Mouse (Mus musculus) intestine, postnatal 0 days (tissue): ENCODE data around the gene Gcg. TPM values are rescaled to one million over a fixed set of nuclear protein-coding genes. Genes with fewer than 3 reads are reported as not detected.

Experiments used
- ATAC-seq: fragments of 200-750 bp; cut with Nextera tagmentation; 2 replicates; pipeline ENCODE4 v1.8.0; 2017; ENCODE audit warnings: mild to moderate bottlenecking, moderate TSS enrichment, moderate library complexity
- H3K27ac ChIP-seq: fragments of 300-500 bp; sonication (generic); 2 replicates; pipeline ENCODE4 v1.5.1; 2014; ENCODE audit warnings: mild to moderate bottlenecking, low read depth, low read length, moderate library complexity
- H3K27me3 ChIP-seq: fragments of 300-500 bp; sonication (generic); replicated peaks from 2 replicates; pipeline ENCODE4 v1.6.1; 2014; ENCODE audit warnings: low read length, mixed read lengths; ENCODE audit not compliant: control insufficient read depth, insufficient read depth
- H3K36me3 ChIP-seq: fragments of 300-500 bp; sonication (generic); 2 replicates; pipeline ENCODE4 v1.6.1; 2014; ENCODE audit warnings: mild to moderate bottlenecking, moderate library complexity; ENCODE audit not compliant: control insufficient read depth, insufficient read depth
- H3K4me1 ChIP-seq: fragments of 300-500 bp; sonication (generic); replicated peaks from 2 replicates; pipeline ENCODE4 v1.6.1; 2014; ENCODE audit warnings: antibody characterized with exemption, low read length, mixed read lengths; ENCODE audit not compliant: control insufficient read depth, insufficient read depth
- H3K4me2 ChIP-seq: fragments of 300-500 bp; sonication (generic); replicated peaks from 2 replicates; pipeline ENCODE4 v1.6.1; 2014; ENCODE audit warnings: low read depth, mild to moderate bottlenecking, moderate library complexity
- H3K4me3 ChIP-seq: fragments of 300-500 bp; sonication (generic); 2 replicates; pipeline ENCODE4 v1.5.1; 2014; ENCODE audit warnings: low read depth, low read length
- H3K9ac ChIP-seq: fragments of 300-500 bp; sonication (generic); 2 replicates; pipeline ENCODE4 v1.6.1; 2014; ENCODE audit warnings: mild to moderate bottlenecking, low read depth, low read length
- H3K9me3 ChIP-seq: fragments of 300-500 bp; sonication (generic); 2 replicates; pipeline ENCODE4 v1.6.1; 2016; ENCODE audit warnings: mixed run types; ENCODE audit not compliant: control insufficient read depth
- CTCF ChIP-seq: sonication (generic); IDR thresholded peaks from 2 replicates; pipeline ENCODE4 v1.5.1; 2016; ENCODE audit warnings: low read depth, mild to moderate bottlenecking, control low read depth, antibody characterized with exemption, moderate library complexity
- WGBS: fragments of 180-500 bp; shearing (Covaris S2); extraction: QIAGEN DNeasy Blood & Tissue Kit; methylation state at CpG from one replicate; pipeline ENCODE4 v1.1.7; 2014; 5-methylcytosine and 5-hydroxymethylcytosine counted together
- polyA plus RNA-seq: library from polyadenylated mRNA; unstranded; fragments of >200 nt; fragmentation: Nextera tagmentation; extraction: Ambion mirVana; gene quantifications from 2 replicates; pipeline ENCODE4 v1.2.1, GENCODE M21; 2015

The Gcg gene
- polyA plus RNA-seq, 1 experiment from 2014 or later = 48.5 TPM

- no peaks in the 10 kb centered on the region for H3K9me3 ChIP-seq
- no peak overlapping the region for H3K27ac ChIP-seq
- H3K27me3 ChIP-seq = no peaks in the 10 kb centered on the region
- ATAC-seq = no peak
- no peaks in the 10 kb centered on the region for H3K36me3 ChIP-seq
- no peak overlapping the region for H3K4me3 ChIP-seq
- H3K4me2 ChIP-seq = no peak overlapping the region
- no peak overlapping the region for H3K9ac ChIP-seq
- no peak for TF ChIP-seq CTCF
- no peaks in the 10 kb centered on the region for H3K4me1 ChIP-seq
- WGBS = 74% methylated on average over 2 of the region's 2 CpGs
These were observed 23.0 kb upstream of the Gcg start for GRCm38 (mm10) chr2:62506441-62506840.

GRCm38 (mm10) chr2:62504269-62504796 lies 20.9 kb upstream of the Gcg start:
- Histone ChIP-seq H3K36me3 (no peaks in the 10 kb centered on the region), H3K9ac (no peak overlapping the region), H3K27me3 (no peaks in the 10 kb centered on the region), H3K4me2 (no peak overlapping the region), H3K9me3 (no peaks in the 10 kb centered on the region), H3K4me1 (no peaks in the 10 kb centered on the region), H3K27ac (no peak overlapping the region), H3K4me3 (no peak overlapping the region)
- WGBS = 78% methylated on average over 4 of the region's 4 CpGs
- ATAC-seq = no peak
- TF ChIP-seq CTCF = no peak

- H3K27ac ChIP-seq = no peak overlapping the region
- no peaks in the 10 kb centered on the region for H3K9me3 ChIP-seq
- H3K4me1 ChIP-seq = no peaks in the 10 kb centered on the region
- no peak overlapping the region for H3K9ac ChIP-seq
- no peak overlapping the region for H3K4me3 ChIP-seq
- H3K4me2 ChIP-seq = no peak overlapping the region
- ATAC-seq = no peak
- H3K36me3 ChIP-seq = no peaks in the 10 kb centered on the region
- no peak for TF ChIP-seq CTCF
- no peaks in the 10 kb centered on the region for H3K27me3 ChIP-seq
- WGBS = 80% methylated on average over 5 of the region's 5 CpGs
These were observed 19.9 kb upstream of the Gcg start for GRCm38 (mm10) chr2:62503326-62503725.

- Histone ChIP-seq H3K4me3 (no peak overlapping the region), H3K27ac (no peak overlapping the region), H3K27me3 (no peaks in the 10 kb centered on the region), H3K9ac (no peak overlapping the region), H3K4me2 (no peak overlapping the region), H3K4me1 (no peaks in the 10 kb centered on the region), H3K36me3 (no peaks in the 10 kb centered on the region), H3K9me3 (no peaks in the 10 kb centered on the region)
- no peak for ATAC-seq
- 84% methylated on average over 4 of the region's 4 CpGs for WGBS
- no peak for TF ChIP-seq CTCF
These were observed 19.1 kb upstream of the Gcg start for GRCm38 (mm10) chr2:62502516-62502915.

- no peak for TF ChIP-seq CTCF
- H3K9me3 ChIP-seq = no peaks in the 10 kb centered on the region
These were observed 15.4 kb upstream of the Gcg start for GRCm38 (mm10) chr2:62498821-62499220.

GRCm38 (mm10) chr2:62498086-62498485 lies 14.6 kb upstream of the Gcg start:
- Histone ChIP-seq H3K4me1 (no peaks in the 10 kb centered on the region), H3K27ac (no peak overlapping the region), H3K9me3 (no peaks in the 10 kb centered on the region), H3K9ac (no peak overlapping the region), H3K36me3 (no peaks in the 10 kb centered on the region), H3K27me3 (no peaks in the 10 kb centered on the region), H3K4me2 (no peak overlapping the region), H3K4me3 (no peak overlapping the region)
- no peak for TF ChIP-seq CTCF
- ATAC-seq = no peak
- WGBS = 91% methylated on average over 4 of the region's 4 CpGs

More at GRCm38 (mm10) chr2:62498821-62499220, 15.4 kb upstream of the Gcg start:
- no peak overlapping the region for H3K4me3 ChIP-seq
- no peak overlapping the region for H3K4me2 ChIP-seq
- H3K9ac ChIP-seq = no peak overlapping the region
- H3K36me3 ChIP-seq = no peaks in the 10 kb centered on the region
- 84% methylated on average over 5 of the region's 5 CpGs for WGBS
- no peak overlapping the region for H3K27ac ChIP-seq
- no peaks in the 10 kb centered on the region for H3K27me3 ChIP-seq
- no peaks in the 10 kb centered on the region for H3K4me1 ChIP-seq
- no peak for ATAC-seq
